Mouse (Mus musculus) heart, postnatal 0 days (tissue): ENCODE results near the gene Spats2.

Experiments
- CTCF ChIP-seq: IDR thresholded peaks from 2 replicates; pipeline ENCODE4 v1.5.1; 2016; ENCODE audit warnings: antibody characterized with exemption, control low read depth, low read depth
- EP300 ChIP-seq: IDR thresholded peaks from 2 replicates; pipeline ENCODE4 v1.6.1; 2016; ENCODE audit warnings: antibody characterized with exemption, low read depth

DNA sequence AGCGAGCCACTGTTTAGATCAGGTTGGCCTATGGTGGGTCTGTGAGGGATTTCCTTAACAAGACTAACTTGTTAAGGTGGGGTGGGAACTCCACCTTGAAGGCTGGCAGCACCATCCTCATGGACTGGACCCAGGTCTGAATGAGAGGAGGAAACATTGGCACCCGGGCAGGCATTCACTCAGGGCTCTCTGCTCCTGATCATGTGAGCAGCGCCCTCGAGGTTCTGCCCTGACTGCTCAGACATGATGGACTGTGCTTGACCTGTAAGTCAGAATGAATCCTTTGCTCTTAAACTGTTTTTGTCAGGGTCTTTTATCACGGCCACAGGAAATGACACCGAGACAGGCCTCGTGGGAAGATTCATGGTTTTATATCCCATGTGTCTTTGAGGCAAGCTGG, 20.5 kb upstream of the Spats2 start:
- TF ChIP-seq CTCF (no peak), EP300 (no peak)
